Mouse (Mus musculus): Measurements from ENCODE around the gene Lyl1. TPM values are rescaled to one million over a fixed set of nuclear protein-coding genes. Genes with fewer than 3 reads are reported as not detected.
"Not testable (repeated sequence)": the region's sequence is repeated elsewhere in the genome, so short reads cannot be mapped to it uniquely, and the experiment has no call there.

Lyl1 gene
- total RNA-seq, 1 experiment from 2014 or later, result 47.8 TPM

GRCm38 (mm10) chr8:84668081-84668480 is 33.2 kb upstream of the Lyl1 start:
- ATAC-seq (replicated peaks; ENCODE audit: low read depth, poor library complexity, severe bottlenecking), result no peak

GRCm38 (mm10) chr8:84668731-84669485 is 32.3 kb upstream of the Lyl1 start:
- ATAC-seq (replicated peaks; ENCODE audit: low read depth, poor library complexity, severe bottlenecking), result no peak

GRCm38 (mm10) chr8:84670295-84671006 is 30.8 kb upstream of the Lyl1 start:
- ATAC-seq (replicated peaks; ENCODE audit: low read depth, poor library complexity, severe bottlenecking), result not testable (repeated sequence)

- no peak for ATAC-seq (replicated peaks; ENCODE audit: low read depth, poor library complexity, severe bottlenecking)
These were observed 24.0 kb upstream of the Lyl1 start for GRCm38 (mm10) chr8:84677305-84677704.

- ATAC-seq (replicated peaks; ENCODE audit: low read depth, poor library complexity, severe bottlenecking), result no peak
These were observed 19.8 kb upstream of the Lyl1 start for GRCm38 (mm10) chr8:84681476-84681875.

- ATAC-seq (replicated peaks; ENCODE audit: low read depth, poor library complexity, severe bottlenecking), result peak; percentile 39; the same call in 1 of the 2 replicates
These were observed 19.0 kb upstream of the Lyl1 start for GRCm38 (mm10) chr8:84682257-84682656.

- no peak for ATAC-seq (replicated peaks; ENCODE audit: low read depth, poor library complexity, severe bottlenecking)
These were observed 16.7 kb upstream of the Lyl1 start for GRCm38 (mm10) chr8:84684537-84684936.

GRCm38 (mm10) chr8:84686191-84687002 is 14.9 kb upstream of the Lyl1 start, which contains the start of gene Trmt1:
Gene Trmt1 (plus strand): TSS chr8:84686307.
- 0 out of 2 replicates have a peak, but pooled peaks have one; percentile 28 for ATAC-seq (replicated peaks; ENCODE audit: low read depth, poor library complexity, severe bottlenecking)

GRCm38 (mm10) chr8:84687003-84687704 is 14.1 kb upstream of the Lyl1 start:
- no peak for ATAC-seq (replicated peaks; ENCODE audit: low read depth, poor library complexity, severe bottlenecking)

- ATAC-seq (replicated peaks; ENCODE audit: low read depth, poor library complexity, severe bottlenecking), result peak; percentile 70
These were observed 13.6 kb upstream of the Lyl1 start, which contains the start of gene Nacc1 for GRCm38 (mm10) chr8:84687705-84688100. Gene Nacc1 (minus strand): TSS chr8:84687862.

GRCm38 (mm10) chr8:84689091-84689915 is 12.0 kb upstream of the Lyl1 start:
- peak; percentile 86 for ATAC-seq (replicated peaks; ENCODE audit: low read depth, poor library complexity, severe bottlenecking)

- no peak for ATAC-seq (replicated peaks; ENCODE audit: low read depth, poor library complexity, severe bottlenecking)
These were observed 7.9 kb upstream of the Lyl1 start for GRCm38 (mm10) chr8:84693332-84693731.

GRCm38 (mm10) chr8:84695140-84695539 is 6.1 kb upstream of the Lyl1 start:
- no peak for ATAC-seq (replicated peaks; ENCODE audit: low read depth, poor library complexity, severe bottlenecking)

GRCm38 (mm10) chr8:84697166-84698130 is 3.8 kb upstream of the Lyl1 start:
- peak; percentile 10; the same call in 1 of the 2 replicates for ATAC-seq (replicated peaks; ENCODE audit: low read depth, poor library complexity, severe bottlenecking)

- ATAC-seq (replicated peaks; ENCODE audit: low read depth, poor library complexity, severe bottlenecking), result no peak
These were observed 3.0 kb upstream of the Lyl1 start for GRCm38 (mm10) chr8:84698288-84698687.

GRCm38 (mm10) chr8:84698929-84699401 is 2.3 kb upstream of the Lyl1 start:
- no peak for ATAC-seq (replicated peaks; ENCODE audit: low read depth, poor library complexity, severe bottlenecking)

- peak; percentile 37 for ATAC-seq (replicated peaks; ENCODE audit: low read depth, poor library complexity, severe bottlenecking)
These were observed 1.4 kb upstream of the Lyl1 start for GRCm38 (mm10) chr8:84699861-84700322.

GRCm38 (mm10) chr8:84700526-84700925 is 731 bp upstream of the Lyl1 start:
- no peak for ATAC-seq (replicated peaks; ENCODE audit: low read depth, poor library complexity, severe bottlenecking)
